Mouse (Mus musculus) embryonic stem cell, embryonic (primary cell): ENCODE data around the gene Wwox.

Experiments used
- CTCF ChIA-PET, 4 experiments: fragments of 300-600 bp in 2 of 4; fragments of 350-600 bp in 2 of 4; sonication (Branson Sonifier 250); formaldehyde crosslinking; loops; one replicate each; lab custom pipeline; 2022; ENCODE audit warnings: inconsistent platforms in 2 of 4; lab: Charles Lee
- POLR2A ChIA-PET, 4 experiments: fragments of 300-600 bp in 2 of 4; fragments of 350-600 bp in 2 of 4; sonication (Branson Sonifier 250); formaldehyde crosslinking; loops; one replicate each; lab custom pipeline; 2022; ENCODE audit warnings: antibody characterized with exemption in 4 of 4, inconsistent platforms in 1 of 4; lab: Charles Lee

Wwox gene

DNA sequence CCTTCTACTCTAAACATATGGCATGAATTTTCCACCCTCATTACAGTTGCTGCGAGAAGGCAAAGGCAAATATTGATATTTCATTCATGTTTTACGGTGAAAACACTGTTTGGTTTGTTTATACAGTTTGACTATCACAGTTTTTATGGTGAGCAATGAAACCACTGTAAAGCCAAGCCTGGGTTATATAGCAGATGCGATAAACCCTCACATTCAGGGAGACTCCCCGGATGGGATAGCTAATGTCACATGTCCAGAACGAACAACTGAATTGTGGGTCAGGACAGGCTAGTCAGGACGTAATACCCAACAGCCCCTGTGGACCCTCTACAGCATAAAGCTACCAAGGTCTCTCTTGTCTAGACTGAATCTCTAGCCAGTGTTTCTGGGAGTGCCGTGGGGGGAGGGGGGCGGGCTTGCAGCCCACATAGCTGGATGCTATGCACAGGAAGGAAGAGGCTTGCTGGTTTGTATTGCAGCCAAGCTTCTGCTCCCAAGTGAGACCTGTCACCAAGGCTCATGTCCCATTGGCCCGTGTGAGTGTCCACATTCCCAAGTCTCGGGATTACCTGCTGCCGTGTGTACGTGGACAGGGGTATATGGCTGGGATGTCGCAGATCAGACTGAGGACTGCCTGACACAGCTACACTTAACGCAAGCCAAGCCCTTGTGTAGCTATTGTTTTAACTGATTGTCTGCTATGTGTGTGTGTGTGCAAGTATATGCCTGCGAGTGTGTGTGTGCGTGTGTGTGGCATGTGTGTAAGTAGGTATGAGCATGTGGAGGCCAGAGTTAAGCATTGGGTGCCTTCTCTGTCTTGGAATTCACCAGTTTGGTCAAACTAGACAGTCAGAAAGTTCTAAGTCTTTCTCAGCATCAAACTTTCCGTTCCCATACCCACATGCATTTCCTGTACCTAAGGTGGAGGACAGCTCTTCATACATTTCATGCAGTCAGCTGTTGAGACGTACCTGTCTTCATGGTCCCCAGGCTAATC lies 66.2 kb downstream of the Wwox start:
- ChIA-PET POLR2A (interaction anchor here in 2 of 4 experiments (0.6 to 0.9 kb wide), 2 partner anchors 10 to 176 kb away, joined by 3 to 6 read pairs; no protein-coding TSS in a partner anchor), CTCF (interaction anchor here in 1 of 4 experiments (0.6 kb wide), 1 partner anchor 300 kb away, joined by 3 read pairs; no protein-coding TSS in a partner anchor)

DNA sequence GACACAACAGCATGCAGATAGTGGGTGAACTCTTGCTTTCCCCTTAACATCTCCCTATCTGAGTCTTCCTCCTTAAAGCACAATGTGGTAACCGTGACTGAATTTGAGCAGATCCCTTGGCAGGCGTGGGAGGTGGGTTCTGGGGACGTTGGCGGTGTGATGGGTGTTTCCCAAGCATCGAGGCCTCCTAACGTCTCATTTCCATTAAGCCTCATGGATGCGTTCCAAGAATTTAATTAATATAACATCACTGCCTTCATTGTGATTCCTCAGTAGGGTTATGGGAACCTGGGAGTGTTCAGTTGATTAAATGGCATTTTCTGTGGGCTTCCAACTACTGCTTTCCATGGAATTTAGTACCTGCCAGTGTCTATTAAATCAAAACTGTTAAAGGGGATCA lies 67.9 kb downstream of the Wwox start:
- CTCF ChIA-PET: interaction anchor here in 2 of 4 experiments (0.6 to 0.7 kb wide), 2 partner anchors 16 to 103 kb away, joined by 3 read pairs; no protein-coding TSS in a partner anchor

DNA sequence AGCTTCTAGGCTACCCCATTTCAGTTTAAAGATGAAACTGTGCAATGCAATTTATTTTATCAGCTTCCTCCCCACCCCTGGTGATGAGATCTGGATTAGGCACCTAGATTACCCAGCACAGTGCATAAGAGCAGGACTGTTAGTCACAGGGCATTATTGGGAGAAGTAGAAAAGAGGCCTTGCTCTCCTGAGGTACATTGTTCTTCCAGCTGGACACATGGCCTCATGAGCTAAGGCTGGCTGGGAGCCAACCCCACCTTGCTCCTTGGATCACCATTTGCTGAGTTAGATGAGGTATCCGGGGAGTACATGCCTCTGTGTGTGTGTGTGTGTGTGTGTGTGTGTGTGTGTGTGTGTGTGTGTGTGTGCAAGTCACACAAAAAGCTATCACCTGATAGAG lies 70.8 kb downstream of the Wwox start:
- POLR2A ChIA-PET: interaction anchor here in 1 of 4 experiments (0.5 kb wide), 1 partner anchor 242 kb away, joined by 3 read pairs; no protein-coding TSS in a partner anchor
- CTCF ChIA-PET: no interaction called here

More for the DNA sequence above, 67.9 kb downstream of the Wwox start:
- POLR2A ChIA-PET: no interaction called here

DNA sequence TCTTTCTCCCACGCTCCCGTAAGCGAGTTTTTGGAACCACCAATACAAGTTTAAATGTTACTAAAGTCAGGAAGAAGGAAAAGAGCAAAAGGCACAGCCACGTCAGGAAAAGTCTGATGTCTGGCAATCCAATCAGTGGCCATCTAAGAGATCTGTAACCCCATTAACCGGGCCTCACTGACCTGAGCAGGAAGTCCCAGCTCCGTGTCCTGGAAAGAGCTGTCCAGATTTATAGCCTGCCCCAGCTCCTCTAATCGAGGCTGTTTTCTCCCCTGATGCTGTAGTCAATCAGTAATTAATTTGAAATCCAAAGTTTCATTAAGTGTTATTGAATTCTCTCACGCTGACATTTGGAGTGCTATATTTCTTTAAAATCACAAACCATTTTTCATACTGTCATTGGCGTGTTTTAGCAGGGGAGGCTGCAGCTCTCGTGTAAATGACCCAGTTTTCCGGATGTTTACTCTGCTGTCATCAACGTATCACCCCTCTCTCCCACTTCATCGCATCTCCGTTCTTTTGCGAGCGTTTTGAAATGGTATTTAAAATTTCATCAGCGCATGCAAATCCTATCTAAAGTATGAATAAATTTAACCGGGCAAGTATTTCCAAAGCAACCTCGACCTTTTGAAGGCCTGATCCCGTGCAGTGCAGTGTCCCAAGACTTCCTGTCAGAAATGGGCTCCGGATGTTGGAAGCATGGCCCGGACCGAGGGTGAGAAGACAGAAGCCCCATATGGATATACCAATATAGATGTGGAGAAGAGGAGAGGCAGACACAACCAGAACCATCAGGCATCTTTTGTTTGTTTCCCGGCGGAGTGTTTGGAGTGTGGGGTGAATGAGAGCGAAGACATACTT lies 72.8 kb downstream of the Wwox start:
- CTCF ChIA-PET: interaction anchor here in 1 of 4 experiments (0.7 kb wide), 1 partner anchor 533 kb away, joined by 3 read pairs; no protein-coding TSS in a partner anchor
- POLR2A ChIA-PET: interaction anchor here in 1 of 4 experiments (0.7 kb wide), 2 partner anchors 8 to 687 kb away, joined by 4 read pairs; no protein-coding TSS in a partner anchor

DNA sequence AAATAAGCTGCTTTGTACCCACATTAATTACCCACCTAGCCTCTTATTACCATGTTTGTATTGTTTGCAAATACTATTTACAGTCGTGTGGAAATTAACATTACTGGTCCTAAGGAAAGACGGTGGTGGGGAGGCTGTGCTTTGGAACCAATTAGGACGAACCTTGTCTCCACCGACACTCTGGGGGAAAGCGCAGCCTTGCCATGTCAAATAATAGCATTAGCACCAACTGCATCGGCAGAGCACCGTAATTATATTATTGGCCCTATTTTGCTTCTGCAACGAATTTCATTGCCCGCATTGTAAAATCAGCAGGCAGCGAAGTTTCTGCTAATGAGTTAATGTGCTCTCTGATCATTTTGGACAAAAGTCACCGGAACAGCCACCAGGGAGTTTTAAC lies 75.2 kb downstream of the Wwox start:
- POLR2A ChIA-PET: no interaction called here
- CTCF ChIA-PET: interaction anchor here in 1 of 4 experiments (0.7 kb wide), 1 partner anchor 910 kb away, joined by 4 read pairs; no protein-coding TSS in a partner anchor

DNA sequence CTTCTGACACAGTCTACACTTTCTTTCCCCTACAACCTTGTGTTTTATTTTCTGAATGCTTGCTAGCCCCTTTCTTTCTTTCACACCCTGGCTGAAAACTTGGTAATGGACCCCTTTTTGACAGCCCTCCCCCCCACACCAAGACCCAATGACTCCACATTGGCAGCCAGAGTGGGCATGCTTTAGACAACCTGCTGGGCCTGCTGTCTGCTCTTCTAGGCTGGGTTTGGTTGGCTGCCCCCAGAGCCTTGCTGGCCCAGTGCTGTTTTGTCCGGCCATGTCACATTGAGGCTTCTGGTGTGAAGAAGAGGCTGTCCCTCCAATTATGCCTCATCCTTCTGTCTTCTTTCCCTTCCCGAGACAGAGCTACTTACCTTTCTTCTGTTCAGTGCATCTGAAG lies 83.6 kb downstream of the Wwox start:
- ChIA-PET POLR2A (interaction anchor here in 1 of 4 experiments (0.5 to 0.7 kb wide), 2 partner anchors 160 to 1697 kb away, joined by 3 to 6 read pairs; no protein-coding TSS in a partner anchor), CTCF (no interaction called here)

DNA sequence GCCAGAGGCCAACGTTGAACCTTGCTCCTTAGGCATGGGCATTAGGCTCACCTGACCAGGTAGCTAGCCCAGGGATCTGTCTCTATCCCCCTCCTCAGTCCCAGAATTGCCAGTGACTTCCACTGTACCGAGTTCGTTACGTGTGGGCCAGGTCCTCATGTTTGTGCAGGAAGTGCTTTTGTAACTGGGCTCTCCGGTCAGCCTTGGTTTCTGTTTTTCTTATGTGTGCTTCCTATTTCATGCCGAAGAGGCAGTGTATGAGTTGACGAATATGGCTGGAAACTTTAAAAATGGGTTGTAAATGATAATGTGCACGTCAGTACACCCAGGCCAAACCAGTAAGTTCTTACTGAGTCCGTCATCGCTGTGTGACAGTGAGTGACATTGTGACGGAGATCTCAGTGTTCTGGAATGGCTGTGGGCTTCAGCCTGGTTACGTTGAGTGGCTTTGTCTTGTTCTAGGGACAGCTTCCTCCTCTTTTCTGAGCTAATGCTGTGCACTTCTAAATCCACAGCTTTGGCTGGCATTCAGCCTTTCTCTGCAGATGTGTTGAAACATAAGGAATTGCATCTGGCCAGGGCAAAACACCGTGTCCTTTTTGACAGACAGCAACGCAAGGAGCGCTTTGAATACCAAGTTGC lies 87.3 kb downstream of the Wwox start:
- ChIA-PET CTCF (no interaction called here), POLR2A (no interaction called here)

DNA sequence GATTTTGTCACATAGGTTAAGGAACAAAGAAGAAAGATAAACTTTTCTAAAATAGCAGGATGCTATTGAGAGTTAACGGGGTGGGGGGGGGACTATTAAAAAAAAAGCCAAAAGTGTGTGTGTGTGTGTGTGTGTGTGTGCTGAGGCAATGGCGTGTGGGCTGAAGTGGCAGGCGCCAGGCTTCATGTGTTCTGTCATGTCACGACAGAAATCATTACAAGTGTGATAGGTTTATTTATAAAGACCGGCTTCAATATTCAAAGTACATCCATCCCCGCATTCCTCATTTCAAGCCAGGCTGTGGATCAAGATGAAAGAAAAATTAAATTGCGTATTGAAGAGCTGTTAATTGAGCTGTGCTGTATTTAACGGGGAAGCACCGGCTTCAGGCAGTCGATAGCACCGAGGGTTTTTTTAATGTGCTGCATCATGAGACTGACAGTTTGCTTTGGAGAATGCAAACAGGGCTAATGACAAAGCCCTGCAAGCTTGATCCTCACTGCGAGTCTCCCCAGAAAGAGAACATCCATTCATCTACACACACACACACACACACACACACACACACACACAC lies 88.3 kb downstream of the Wwox start:
- POLR2A ChIA-PET: no interaction called here

DNA sequence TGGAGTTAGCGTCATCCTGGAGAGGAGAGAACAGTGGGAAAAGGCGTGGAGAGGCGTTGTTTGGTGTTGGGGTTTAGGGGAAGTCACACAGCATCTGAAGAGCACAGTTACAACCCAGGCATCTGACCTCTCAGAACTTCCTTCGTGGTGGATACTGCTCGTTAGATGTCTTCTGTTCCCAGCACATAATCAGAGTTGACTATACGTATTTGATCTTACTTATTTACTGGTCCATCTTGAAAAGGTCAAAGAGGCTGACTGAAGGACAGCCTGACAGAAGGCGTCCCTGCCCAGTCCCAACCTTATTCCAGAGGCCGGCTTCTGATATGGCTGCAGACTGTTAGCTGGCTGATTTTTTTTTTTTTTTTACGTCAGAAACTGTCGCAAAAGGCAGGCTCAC lies 90.1 kb downstream of the Wwox start:
- ChIA-PET CTCF (no interaction called here), POLR2A (interaction anchor here in 1 of 4 experiments (0.6 kb wide), 1 partner anchor 80 kb away, joined by 3 read pairs; no protein-coding TSS in a partner anchor)

More for the DNA sequence above, 88.3 kb downstream of the Wwox start:
- CTCF ChIA-PET: interaction anchor here in 2 of 4 experiments (0.6 to 0.7 kb wide), 2 partner anchors 22 to 250 kb away, joined by 3 read pairs; no protein-coding TSS in a partner anchor

DNA sequence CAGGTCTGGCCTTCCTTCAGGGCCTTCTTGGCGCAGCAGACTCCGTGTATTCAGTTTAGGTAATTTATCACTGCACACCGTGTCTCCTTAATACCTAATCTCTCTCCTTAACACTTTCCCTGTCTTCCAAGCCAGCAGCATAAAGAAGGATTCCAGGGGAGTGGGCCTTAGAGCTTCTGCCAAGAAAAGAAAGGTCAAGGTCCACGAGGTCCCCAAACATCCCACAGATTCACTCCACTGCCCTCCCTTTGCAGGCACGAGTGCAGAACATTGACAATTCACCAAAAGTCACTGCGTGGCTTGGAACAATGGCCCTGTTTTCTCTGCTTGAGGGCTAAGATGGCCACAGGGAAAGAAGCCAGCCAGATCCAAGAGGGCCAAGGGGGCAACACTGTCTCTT lies 96.7 kb downstream of the Wwox start:
- ChIA-PET CTCF (interaction anchor here in 1 of 4 experiments (0.6 kb wide), 1 partner anchor 563 kb away, joined by 5 read pairs; no protein-coding TSS in a partner anchor), POLR2A (interaction anchor here in 1 of 4 experiments (0.7 kb wide), 2 partner anchors 11 to 284 kb away, joined by 3 to 4 read pairs; no protein-coding TSS in a partner anchor)

DNA sequence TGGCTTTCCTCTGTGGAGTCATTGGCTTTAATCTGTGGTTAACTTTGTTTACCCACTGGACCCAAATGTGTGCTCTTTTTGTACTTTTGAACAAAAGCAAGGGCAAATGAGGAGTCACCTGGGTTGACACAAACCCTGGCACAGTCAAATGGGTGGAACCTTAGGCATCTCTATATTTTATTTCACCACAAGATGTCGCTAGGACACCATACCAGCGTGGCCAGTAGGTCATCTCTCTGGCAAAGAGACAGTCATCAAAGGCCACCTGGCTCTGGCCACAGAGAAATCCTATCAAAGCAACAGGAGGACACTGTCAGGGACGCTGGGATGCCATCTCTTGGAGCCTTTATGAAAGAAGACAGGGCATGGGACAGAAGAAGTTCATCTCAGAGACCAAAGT lies 101.7 kb downstream of the Wwox start:
- POLR2A ChIA-PET: no interaction called here
- CTCF ChIA-PET: no interaction called here

DNA sequence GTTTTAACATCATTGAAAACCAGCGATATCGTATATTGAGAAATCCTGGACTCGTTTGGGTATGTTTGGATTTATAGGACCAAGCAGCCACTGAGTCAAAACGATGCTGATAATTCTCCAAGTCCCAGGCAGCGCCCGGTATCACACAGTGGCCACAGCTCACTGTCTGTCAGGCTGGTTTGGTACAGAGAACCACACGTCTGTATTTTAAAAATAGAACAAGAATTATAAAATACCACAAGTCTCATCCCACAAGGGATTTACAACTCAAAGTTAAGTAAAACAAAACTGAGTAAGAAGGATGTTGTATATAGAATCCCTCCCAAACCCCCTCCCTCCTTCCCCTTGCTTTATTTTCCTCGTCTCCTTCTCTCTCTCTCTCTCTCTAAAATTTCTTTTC lies 108.9 kb downstream of the Wwox start:
- CTCF ChIA-PET: no interaction called here

DNA sequence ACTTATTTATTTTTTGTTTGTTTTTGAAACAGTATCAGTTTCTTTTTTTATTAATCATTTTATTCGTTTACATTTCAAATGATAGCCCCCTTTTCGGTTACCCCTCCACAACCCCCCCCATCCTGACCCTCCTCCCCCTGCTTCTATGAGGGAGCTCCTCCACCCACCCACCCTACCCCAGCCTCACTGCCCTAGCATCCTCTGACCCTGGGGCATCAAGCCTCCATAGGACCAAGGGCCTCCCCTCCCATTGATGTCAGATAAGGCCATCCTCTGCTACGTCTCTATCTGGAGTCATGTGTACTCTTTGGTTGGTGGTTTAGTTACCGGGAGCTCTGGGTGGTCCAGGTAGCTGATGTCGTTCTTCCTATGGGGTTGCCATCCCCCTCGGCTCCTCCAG lies 109.4 kb downstream of the Wwox start:
- CTCF ChIA-PET: interaction anchor here in 1 of 4 experiments (0.6 kb wide), 1 partner anchor 168 kb away, joined by 4 read pairs; no protein-coding TSS in a partner anchor
- POLR2A ChIA-PET: interaction anchor here in 1 of 4 experiments (0.6 to 0.7 kb wide), 3 partner anchors 28 to 501 kb away, joined by 3 to 4 read pairs (median 3); no protein-coding TSS in a partner anchor

More for the DNA sequence above, 108.9 kb downstream of the Wwox start:
- POLR2A ChIA-PET: interaction anchor here in 1 of 4 experiments (0.6 to 0.7 kb wide), 2 partner anchors 68 to 501 kb away, joined by 3 read pairs; no protein-coding TSS in a partner anchor

DNA sequence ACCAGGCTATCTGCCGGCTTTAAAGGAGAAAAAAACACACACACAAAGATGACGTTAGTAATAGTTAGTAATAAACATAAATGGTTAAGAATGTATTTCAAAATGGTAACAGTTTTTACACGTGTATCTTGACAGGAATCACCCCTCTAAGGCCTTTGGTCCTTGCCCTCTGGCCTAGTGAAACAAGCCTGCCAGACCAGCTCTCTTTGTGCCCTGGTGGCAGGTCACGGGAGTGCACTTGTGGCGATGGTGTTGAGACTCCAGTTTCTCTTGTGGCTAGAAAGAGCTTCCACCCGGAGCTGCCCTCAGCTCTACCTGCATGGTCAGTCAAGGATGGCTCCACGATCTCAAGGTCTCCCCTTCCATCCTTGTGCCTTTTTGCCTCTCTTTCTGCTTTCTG lies 110.6 kb downstream of the Wwox start:
- ChIA-PET POLR2A (interaction anchor here in 2 of 4 experiments (0.5 to 1.1 kb wide), 4 partner anchors 11 to 469 kb away, joined by 3 to 8 read pairs (median 4); no protein-coding TSS in a partner anchor), CTCF (interaction anchor here (0.5 to 2.2 kb wide), 16 partner anchors 8 to 1881 kb away, joined by 3 to 8 read pairs (median 3); no protein-coding TSS in a partner anchor)

DNA sequence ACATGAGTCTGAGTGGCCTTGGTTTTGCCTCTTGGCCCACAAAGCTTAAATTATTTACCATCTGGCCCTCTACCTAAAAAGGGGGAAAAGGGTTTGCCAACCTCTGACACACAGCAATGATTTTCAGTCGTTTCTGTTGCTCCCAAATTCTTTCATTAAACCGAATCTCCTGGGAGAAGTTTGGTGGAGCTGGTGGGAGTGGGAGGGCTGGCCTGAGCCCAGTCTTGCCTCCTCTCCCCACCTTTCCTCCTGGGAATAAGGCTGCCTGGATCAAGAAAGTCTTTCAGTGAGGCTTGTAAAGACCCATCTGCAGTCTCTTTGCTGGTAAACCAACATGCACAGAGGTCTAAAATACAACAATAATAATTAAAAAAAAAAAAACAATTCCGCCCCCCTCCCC lies 113.2 kb downstream of the Wwox start:
- POLR2A ChIA-PET: interaction anchor here in 1 of 4 experiments (0.6 to 0.7 kb wide), 2 partner anchors 195 to 303 kb away, joined by 3 read pairs; no protein-coding TSS in a partner anchor

DNA sequence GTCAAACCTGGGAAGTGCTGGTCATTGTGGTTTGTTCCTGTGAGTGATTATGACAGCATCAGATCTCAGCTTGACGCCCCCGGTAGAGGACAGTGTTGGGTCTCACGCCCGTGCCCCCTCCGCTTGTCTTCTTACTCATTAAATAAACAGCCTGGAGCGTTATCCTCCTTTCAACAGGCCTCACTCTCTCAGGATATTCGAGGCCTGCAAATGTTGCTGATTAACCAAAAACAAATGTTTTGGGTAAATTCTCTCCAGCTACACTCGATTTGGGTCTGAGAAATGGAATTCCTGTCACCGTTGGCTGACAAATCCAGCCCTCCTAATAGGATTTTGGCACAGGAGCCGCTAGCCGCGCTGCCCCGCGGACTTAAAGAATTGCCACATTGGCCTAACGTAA lies 115.5 kb downstream of the Wwox start:
- POLR2A ChIA-PET: no interaction called here
- CTCF ChIA-PET: no interaction called here

More for the DNA sequence above, 113.2 kb downstream of the Wwox start:
- CTCF ChIA-PET: no interaction called here
